Mouse (Mus musculus) midbrain, postnatal 0 days (tissue): Measurements from ENCODE around the gene Fam72a. TPM values are rescaled to one million over a fixed set of nuclear protein-coding genes. Genes with fewer than 3 reads are reported as not detected.

ENCODE experiments used
- ATAC-seq: fragments of 200-750 bp; cut with Nextera tagmentation; 2 replicates; pipeline ENCODE4 v1.8.0; 2017; ENCODE audit warnings: moderate number of reproducible peaks, mild to moderate bottlenecking, moderate TSS enrichment, moderate library complexity; ENCODE audit not compliant: low FRiP score
- DNase-seq: peaks from one replicate; pipeline ENCODE4 v3.0.0-alpha.2; 2015; ENCODE audit warnings: low spot score
- H3K27ac ChIP-seq: fragments of 300-500 bp; sonication (generic); 2 replicates; pipeline ENCODE4 v1.5.1; 2014; ENCODE audit warnings: low read depth, mild to moderate bottlenecking, low read length, mixed read lengths
- H3K27me3 ChIP-seq: fragments of 300-500 bp; sonication (generic); 2 replicates; pipeline ENCODE4 v1.6.1; 2014; ENCODE audit warnings: low read length, control low read depth, mixed read lengths; ENCODE audit not compliant: insufficient read depth
- H3K36me3 ChIP-seq: fragments of 300-500 bp; sonication (generic); 2 replicates; pipeline ENCODE4 v1.6.1; 2014; ENCODE audit warnings: low read length, control low read depth, mixed read lengths; ENCODE audit not compliant: insufficient read depth
- H3K4me1 ChIP-seq: fragments of 300-500 bp; sonication (generic); 2 replicates; pipeline ENCODE4 v1.6.1; 2014; ENCODE audit warnings: mild to moderate bottlenecking, control low read depth, antibody characterized with exemption, low read length, mixed read lengths; ENCODE audit not compliant: insufficient read depth
- H3K4me2 ChIP-seq: fragments of 300-500 bp; sonication (generic); 2 replicates; pipeline ENCODE4 v1.6.1; 2014; ENCODE audit warnings: low read depth, mild to moderate bottlenecking, low read length, mixed read lengths; ENCODE audit not compliant: poor library complexity, severe bottlenecking
- H3K4me3 ChIP-seq: fragments of 300-500 bp; sonication (generic); 2 replicates; pipeline ENCODE4 v1.5.1; 2014; ENCODE audit warnings: low read depth, mild to moderate bottlenecking, low read length, moderate library complexity
- H3K9ac ChIP-seq: fragments of 300-500 bp; sonication (generic); replicated peaks from 2 replicates; pipeline ENCODE4 v1.6.1; 2014; ENCODE audit warnings: mild to moderate bottlenecking, low read length, moderate library complexity, mixed read lengths; ENCODE audit not compliant: poor library complexity, severe bottlenecking
- H3K9me3 ChIP-seq: fragments of 300-500 bp; sonication (generic); 2 replicates; pipeline ENCODE4 v1.6.1; 2016; ENCODE audit warnings: low read length, control low read depth
- CTCF ChIP-seq: IDR thresholded peaks from 2 replicates; pipeline ENCODE4 v1.5.1; 2016; ENCODE audit warnings: antibody characterized with exemption, mild to moderate bottlenecking
- WGBS: fragments of 180-500 bp; shearing (Covaris S2); extraction: QIAGEN DNeasy Blood & Tissue Kit; methylation state at CpG from one replicate; pipeline ENCODE4 v1.1.7; 2014; 5-methylcytosine and 5-hydroxymethylcytosine counted together
- microRNA-seq: library from miRNA; unstranded; fragments of <30 nt; microRNA quantifications from one replicate; pipeline ENCODE4, GENCODE M21; 2016; ENCODE audit warnings: borderline number of aligned reads
- polyA plus RNA-seq: library from polyadenylated mRNA; unstranded; fragments of >200 nt; fragmentation: Nextera tagmentation; extraction: Ambion mirVana; gene quantifications from 2 replicates; pipeline ENCODE4 v1.2.1, GENCODE M21; 2015
- total RNA-seq: library from RNA; depleted of rRNA; stranded (reverse); fragments of >200 nt; gene quantifications from 2 replicates; pipeline ENCODE4 v1.2.3, GENCODE M21; 2014; rRNA removed

The Fam72a gene
- total and polyA plus RNA-seq, 2 experiments from 2014 or later: 0.53 to 0.60 TPM

- Histone ChIP-seq H3K9ac (no peak overlapping the region), H3K4me3 (no peak overlapping the region), H3K4me2 (no peak overlapping the region), H3K4me1 (no peaks in the 10 kb centered on the region), H3K27me3 (no peaks in the 10 kb centered on the region), H3K36me3 (no peaks in the 10 kb centered on the region), H3K27ac (no peak overlapping the region), H3K9me3 (no peaks in the 10 kb centered on the region)
- no peak for DNase-seq
- no peak for TF ChIP-seq CTCF
- no peak for ATAC-seq
- 75% methylated on average over 3 of the region's 3 CpGs for WGBS
Measured at GRCm38 (mm10) chr1:131583598-131583997, 55.9 kb downstream of the Fam72a start.

- ATAC-seq: no peak
- H3K4me2 ChIP-seq: no peak overlapping the region
- no peak overlapping the region for H3K9ac ChIP-seq
- H3K36me3 ChIP-seq: no peaks in the 10 kb centered on the region
- H3K27me3 ChIP-seq: no peaks in the 10 kb centered on the region
- 78% methylated on average over 8 of the region's 8 CpGs for WGBS
- H3K4me1 ChIP-seq: no peaks in the 10 kb centered on the region
- TF ChIP-seq CTCF: no peak
- H3K9me3 ChIP-seq: no peaks in the 10 kb centered on the region
- no peak overlapping the region for H3K4me3 ChIP-seq
- peak; percentile 71 for DNase-seq
- H3K27ac ChIP-seq: no peak overlapping the region
Measured at GRCm38 (mm10) chr1:131586836-131587235, 59.1 kb downstream of the Fam72a start.

Small RNAs within 50 kb of the gene (microRNA-seq; reads per million reads assigned to microRNA genes)
- gene Gm24273: not detected

Other genes starting within 250 kb of the Fam72a start
- gene Ikbke, start 248.3 kb upstream of the Fam72a start, total RNA-seq: 3.9 and 5.3 TPM in 2 replicates
- 0.63 and 0.67 TPM in 2 replicates for gene Ikbke, start 248.3 kb upstream of the Fam72a start, polyA plus RNA-seq
- gene Srgap2, start 551 bp upstream of the Fam72a start, total RNA-seq: 76.1 and 80.6 TPM in 2 replicates
- 20.5 and 26.9 TPM in 2 replicates for gene Srgap2, start 551 bp upstream of the Fam72a start, polyA plus RNA-seq
- gene Avpr1b, start 71.3 kb downstream of the Fam72a start, total RNA-seq: not detected in 2 replicates
- gene Avpr1b, start 71.3 kb downstream of the Fam72a start, polyA plus RNA-seq: not detected in 2 replicates
- gene Ctse, start 110.4 kb downstream of the Fam72a start, total RNA-seq: 0.11 TPM in 1 of 2 replicates, not detected in the other
- gene Ctse, start 110.4 kb downstream of the Fam72a start, polyA plus RNA-seq: 0.09 TPM in 1 of 2 replicates, not detected in the other
- gene Rab7b, start 160.8 kb downstream of the Fam72a start, total RNA-seq: 1.2 and 2.8 TPM in 2 replicates
- gene Rab7b, start 160.8 kb downstream of the Fam72a start, polyA plus RNA-seq: 1.4 and 1.7 TPM in 2 replicates
- gene Slc26a9, start 216.1 kb downstream of the Fam72a start, total RNA-seq: 0.44 TPM in 1 of 2 replicates, not detected in the other
- 0.10 and 0.14 TPM in 2 replicates for gene Slc26a9, start 216.1 kb downstream of the Fam72a start, polyA plus RNA-seq